Comparison of ENCODE assay signal across 31 mouse cellular contexts in genomic region chr9:106231220-106231619, GRCm38 (mm10). TPM values are rescaled to one million over a fixed set of nuclear protein-coding genes. Genes with fewer than 3 reads are reported as not detected.
A peak's percentile ranks its signal among the peaks of the same experiment; 100 is the strongest.
DNase-seq lines count a peak whose midpoint lies in the region; ATAC-seq and TF ChIP-seq lines count a peak whose summit lies in the region.
"Had no signal": no experiment of that assay in that cellular context is flagged by ENCODE, and none has a peak within 500 bp of the region (broad histone marks: within the 10 kb centered on the region; RNA-seq: fewer than 3 reads in every experiment).

No protein-coding gene starts in this region.

- no peak overlapping the region for H3K4me2 ChIP-seq in CH12.LX (ENCODE audit: insufficient read depth, low read depth, poor library complexity, severe bottlenecking)
- H3K4me2 ChIP-seq in hindbrain, embryonic 11.5 days (replicated peaks; ENCODE audit: low read depth, low read length) = no peak overlapping the region
- H3K4me2 ChIP-seq: embryonic facial prominence, embryonic 13.5 days; forebrain, embryonic 15.5 days; heart, embryonic 15.5 days; hindbrain, embryonic 12.5 days; intestine, embryonic 15.5 days; limb, embryonic 12.5 days; liver, embryonic 12.5 days; midbrain, embryonic 11.5 days; neural tube, embryonic 13.5 days; stomach, embryonic 15.5 days had no signal

- no peak overlapping the region for H3K9ac ChIP-seq in CH12.LX (ENCODE audit: insufficient read depth, low read depth)
- no peak overlapping the region for H3K9ac ChIP-seq in hindbrain, embryonic 11.5 days (ENCODE audit: low read depth, low read length)
- H3K9ac ChIP-seq: embryonic facial prominence, embryonic 13.5 days; forebrain, embryonic 15.5 days; heart, embryonic 15.5 days; hindbrain, embryonic 12.5 days; intestine, embryonic 15.5 days; limb, embryonic 12.5 days; liver, embryonic 12.5 days; liver, postnatal 0 days; neural tube, embryonic 13.5 days; stomach, embryonic 15.5 days had no signal

- H3K79me2 ChIP-seq in CH12.LX (replicated peaks; ENCODE audit: control insufficient read depth, extremely low read depth, insufficient read depth, poor library complexity, severe bottlenecking) = no peaks in the 10 kb centered on the region

- peak; percentile 39 for DNase-seq in adrenal gland, postnatal 10 days
- DNase-seq in adrenal gland, adult 18-20 months (ENCODE audit: low spot score in 2 of 2) = no peak
- DNase-seq in lung, adult 2 months = no peak
- no peak for DNase-seq in lung, postnatal 4 days
- no peak for DNase-seq in CH12.LX (ENCODE audit: extremely low read depth)
- peak; percentile 51 for DNase-seq in lung, postnatal 10 days
- DNase-seq in hindbrain, embryonic 11.5 days (ENCODE audit: low spot score) = no peak
- no peak for DNase-seq in frontal cortex, adult 2 months (ENCODE audit: extremely low spot score in 1 of 2, low spot score in 1 of 2)
- DNase-seq: cerebellum, adult 9-10 months; cerebellum, postnatal 36 days; kidney, adult 8-10 months; kidney, postnatal 10 days; layer of hippocampus, adult 9-11 months; liver, postnatal 0 days; thymus, adult 18-20 months; thymus, postnatal 36 days had no signal

- TF ChIP-seq POLR2A in lung, adult 2 months (IDR thresholded peaks at IDR 0.05; ENCODE audit: borderline replicate concordance, extremely low read depth, low read depth, low read length) = peak; percentile 19; the same call in 1 of the 2 replicates
- no peak for TF ChIP-seq POLR2A in CH12.LX (IDR thresholded peaks at IDR 0.05; ENCODE audit: low read depth, low read length)

- in situ Hi-C loops in CH12.LX (cut with MboI; ENCODE audit: low pct_ligation_motif_present, low pct_unique_long_range_greater_than_20kb, low sequenced_read_pairs) = no loop called here

- ATAC-seq in hindbrain, embryonic 11.5 days (ENCODE audit: low FRiP score) = no peak
- ATAC-seq: forebrain, embryonic 15.5 days; hindbrain, postnatal 0 days; intestine, embryonic 15.5 days; liver, embryonic 12.5 days; liver, postnatal 0 days; midbrain, embryonic 16.5 days; Patski had no signal

- TF ChIP-seq CTCF in lung, adult 2 months (IDR thresholded peaks at IDR 0.05; ENCODE audit: insufficient read depth, low read length) = 0 out of 2 replicates have a peak, but pooled peaks have one; percentile 0
- no peak for TF ChIP-seq CTCF in CH12.LX (conservative IDR thresholded peaks at IDR 0.05 in 1 of 2, IDR thresholded peaks at IDR 0.05 in 1 of 2; ENCODE audit: low read depth in 2 of 2, low read length in 2 of 2)

- H3K4me1 ChIP-seq in lung, adult 2 months (ENCODE audit: control insufficient read depth, insufficient read depth, low read length) = peaks cover 25% of the 10 kb centered on the region
- H3K4me1 ChIP-seq in CH12.LX (ENCODE audit: control insufficient read depth in 1 of 2, insufficient read depth in 2 of 2) = peaks cover 28 to 58% of the 10 kb centered on the region in 2 experiments
- H3K4me1 ChIP-seq in hindbrain, embryonic 11.5 days (replicated peaks; ENCODE audit: control insufficient read depth, insufficient read depth, low read length) = no peaks in the 10 kb centered on the region

- H3K27me3 ChIP-seq in CH12.LX (replicated peaks) = no peaks in the 10 kb centered on the region
- peaks cover 2% of the 10 kb centered on the region; the same call in 1 of the 2 replicates for H3K27me3 ChIP-seq in hindbrain, embryonic 11.5 days (ENCODE audit: control insufficient read depth, insufficient read depth, low read length)
- H3K27me3 ChIP-seq: forebrain, embryonic 15.5 days; heart, embryonic 15.5 days; hindbrain, embryonic 12.5 days; intestine, embryonic 15.5 days; neural tube, embryonic 13.5 days; Patski; stomach, embryonic 15.5 days had no signal

- 48% methylated on average over 7 of the region's 7 CpGs for WGBS in lung, adult 2 months
- 83% methylated on average over 7 of the region's 7 CpGs for WGBS in hindbrain, embryonic 11.5 days

- H3K4me3 ChIP-seq in lung, adult 2 months (replicated peaks; ENCODE audit: extremely low read depth, low read depth, low read length) = no peak overlapping the region
- no peak overlapping the region for H3K4me3 ChIP-seq in CH12.LX (replicated peaks in 1 of 3; ENCODE audit: low read depth in 2 of 3, low read length in 2 of 3, poor library complexity in 1 of 3)
- no peak overlapping the region for H3K4me3 ChIP-seq in hindbrain, embryonic 11.5 days (ENCODE audit: low read depth, low read length)
- H3K4me3 ChIP-seq: embryonic facial prominence, embryonic 13.5 days; forebrain, embryonic 10.5 days; forebrain, embryonic 15.5 days; heart, embryonic 15.5 days; hindbrain, embryonic 12.5 days; intestine, embryonic 15.5 days; limb, embryonic 12.5 days; liver, embryonic 12.5 days; neural tube, embryonic 13.5 days; stomach, embryonic 15.5 days had no signal

- dilution Hi-C loops in CH12.LX (cut with MboI; ENCODE audit: extremely low pct_ligation_motif_present, extremely low pct_unique_long_range_greater_than_20kb, low sequenced_read_pairs) = no loop called here

- peaks cover 12% of the 10 kb centered on the region for H3K9me3 ChIP-seq in CH12.LX (replicated peaks; ENCODE audit: low read length)
- no peaks in the 10 kb centered on the region for H3K9me3 ChIP-seq in hindbrain, embryonic 11.5 days (ENCODE audit: control insufficient read depth, low read length)
- H3K9me3 ChIP-seq: embryonic facial prominence, embryonic 13.5 days; forebrain, embryonic 10.5 days; forebrain, embryonic 15.5 days; heart, embryonic 15.5 days; hindbrain, embryonic 12.5 days; intestine, embryonic 15.5 days; limb, embryonic 12.5 days; liver, embryonic 12.5 days; neural tube, embryonic 13.5 days; stomach, embryonic 15.5 days had no signal

- peak overlapping the region; percentile 8; the same call in 1 of the 2 replicates for H3K27ac ChIP-seq in CH12.LX (ENCODE audit: insufficient read depth, low read depth)
- no peak overlapping the region for H3K27ac ChIP-seq in hindbrain, embryonic 11.5 days (ENCODE audit: low read depth, low read length)
- H3K27ac ChIP-seq: embryonic facial prominence, embryonic 13.5 days; forebrain, embryonic 10.5 days; forebrain, embryonic 15.5 days; hindbrain, embryonic 12.5 days; hindbrain, postnatal 0 days; intestine, embryonic 15.5 days; limb, embryonic 12.5 days; liver, embryonic 12.5 days; neural tube, embryonic 13.5 days had no signal

- TF ChIP-seq RAD21 in CH12.LX (IDR thresholded peaks at IDR 0.05; ENCODE audit: low read depth, low read length) = no peak

- TF ChIP-seq EP300 in CH12.LX (IDR thresholded peaks at IDR 0.05; ENCODE audit: low read length) = no peak

- H3K36me3 ChIP-seq in CH12.LX (replicated peaks in 1 of 2; ENCODE audit: control insufficient read depth in 1 of 2, insufficient read depth in 1 of 2, low read length in 1 of 2) = peaks cover 23 to 61% of the 10 kb centered on the region in 2 experiments
- H3K36me3 ChIP-seq in hindbrain, embryonic 11.5 days (ENCODE audit: control insufficient read depth, insufficient read depth, low read length) = peaks cover 4% of the 10 kb centered on the region

TF ChIP-seq in CH12.LX, 34 proteins besides CTCF, POLR2A, EP300 and RAD21 (continues in another document):
- no peak for TF ChIP-seq ZNF384 (IDR thresholded peaks at IDR 0.05; ENCODE audit: low read depth, low read length)
- TF ChIP-seq BHLHE40 (IDR thresholded peaks at IDR 0.05; ENCODE audit: low read depth, low read length) = no peak
- no peak for TF ChIP-seq NRF1 (IDR thresholded peaks at IDR 0.05; ENCODE audit: low read depth, low read length)

RNA-seq across cellular contexts. Expression of gene Tlr9, which starts 8.8 kb away (rescaled TPM):
- total RNA-seq in adrenal gland, postnatal 10 days (2021) = 1 to 10 TPM; 1.2 to 1.5 TPM
- total RNA-seq in adrenal gland, adult 18-20 months (2021) = under 1 TPM; 0.63 to 0.83 TPM
- polyA plus RNA-seq in lung, adult 2 months (2012; rRNA removed) = 6.0 and 6.4 TPM in 2 replicates
- 1.4 and 1.5 TPM in 2 replicates for total RNA-seq in CH12.LX (2012; rRNA removed)
- 0.54 and 1.0 TPM in 2 replicates for total RNA-seq in CH12.LX (2014; rRNA removed)
- polyA plus RNA-seq in CH12.LX (2012; ENCODE audit: insufficient read length, low read depth) = 9.9 and 12.5 TPM in 2 replicates
- not detected in 2 replicates for polyA plus RNA-seq in hindbrain, embryonic 11.5 days (2014; fragmentation: Nextera tagmentation; extraction: Ambion mirVana)
- polyA plus RNA-seq in frontal cortex, adult 2 months (2012; rRNA removed) = 0.67 and 1.2 TPM in 2 replicates
- total RNA-seq: MEL had no signal
- polyA plus RNA-seq: embryonic facial prominence, embryonic 13.5 days; forebrain, embryonic 10.5 days; forebrain, embryonic 15.5 days; limb, embryonic 12.5 days; midbrain, embryonic 11.5 days; midbrain, embryonic 16.5 days; neural tube, embryonic 13.5 days had no signal

RNA-seq across cellular contexts. Expression of gene Alas1, which starts 17.2 kb away (rescaled TPM):
- 1,000 to 10,000 TPM in 1 of 2 experiments, 100 to 1,000 TPM in 1; 940 to 1,609 TPM for total RNA-seq in adrenal gland, postnatal 10 days (2021)
- total RNA-seq in adrenal gland, adult 18-20 months (2021) = 1,000 to 10,000 TPM; 1,196 to 1,991 TPM
- 443 and 458 TPM in 2 replicates for polyA plus RNA-seq in lung, adult 2 months (2012; rRNA removed)
- 65.1 and 71.9 TPM in 2 replicates for total RNA-seq in CH12.LX (2012; rRNA removed)
- 93.1 and 105 TPM in 2 replicates for total RNA-seq in CH12.LX (2014; rRNA removed)
- 68.2 and 69.6 TPM in 2 replicates for polyA plus RNA-seq in CH12.LX (2012; ENCODE audit: insufficient read length, low read depth)
- polyA plus RNA-seq in hindbrain, embryonic 11.5 days (2014; fragmentation: Nextera tagmentation; extraction: Ambion mirVana) = 83.8 and 84.7 TPM in 2 replicates
- polyA plus RNA-seq in frontal cortex, adult 2 months (2012; rRNA removed) = 122 and 129 TPM in 2 replicates

RNA-seq across cellular contexts. Expression of gene Twf2, which starts 28.3 kb away (rescaled TPM):
- total RNA-seq in adrenal gland, postnatal 10 days (2021) = 10 to 100 TPM; 38.5 to 58.6 TPM
- total RNA-seq in adrenal gland, adult 18-20 months (2021) = 10 to 100 TPM; 41.1 to 78.7 TPM
- 60.9 and 69.0 TPM in 2 replicates for polyA plus RNA-seq in lung, adult 2 months (2012; rRNA removed)
- total RNA-seq in CH12.LX (2012; rRNA removed) (120 and 156 TPM in 2 replicates), CH12.LX (2014; rRNA removed) (177 and 186 TPM in 2 replicates)
- 129 and 131 TPM in 2 replicates for polyA plus RNA-seq in CH12.LX (2012; ENCODE audit: insufficient read length, low read depth)
- polyA plus RNA-seq in hindbrain, embryonic 11.5 days (2014; fragmentation: Nextera tagmentation; extraction: Ambion mirVana) = 57.3 and 59.6 TPM in 2 replicates
- polyA plus RNA-seq in frontal cortex, adult 2 months (2012; rRNA removed) = 65.8 and 66.8 TPM in 2 replicates

RNA-seq across cellular contexts. Expression of gene Ppm1m, which starts 31.7 kb away (rescaled TPM):
- 100 to 1,000 TPM; 119 to 129 TPM for total RNA-seq in adrenal gland, postnatal 10 days (2021)
- total RNA-seq in adrenal gland, adult 18-20 months (2021) = 100 to 1,000 TPM; 105 to 110 TPM
- 60.7 and 67.3 TPM in 2 replicates for polyA plus RNA-seq in lung, adult 2 months (2012; rRNA removed)
- total RNA-seq in CH12.LX (2012; rRNA removed) (86.0 and 103 TPM in 2 replicates), CH12.LX (2014; rRNA removed) (54.7 and 60.1 TPM in 2 replicates)
- polyA plus RNA-seq in CH12.LX (2012; ENCODE audit: insufficient read length, low read depth) = 99.8 and 111 TPM in 2 replicates
- 21.7 TPM in 2 replicates for polyA plus RNA-seq in hindbrain, embryonic 11.5 days (2014; fragmentation: Nextera tagmentation; extraction: Ambion mirVana)
- 32.0 and 35.1 TPM in 2 replicates for polyA plus RNA-seq in frontal cortex, adult 2 months (2012; rRNA removed)

RNA-seq across cellular contexts. Expression of gene Poc1a, which starts 49.6 kb away (rescaled TPM):
- 1 to 10 TPM; 7.3 to 8.8 TPM for total RNA-seq in adrenal gland, postnatal 10 days (2021)
- total RNA-seq in adrenal gland, adult 18-20 months (2021) = 1 to 10 TPM; 3.2 to 4.3 TPM
- 5.7 and 7.9 TPM in 2 replicates for polyA plus RNA-seq in lung, adult 2 months (2012; rRNA removed)
- total RNA-seq in CH12.LX (2012; rRNA removed) (42.7 and 46.7 TPM in 2 replicates), CH12.LX (2014; rRNA removed) (24.2 and 24.5 TPM in 2 replicates)
- polyA plus RNA-seq in CH12.LX (2012; ENCODE audit: insufficient read length, low read depth) = 31.9 and 39.8 TPM in 2 replicates
- polyA plus RNA-seq in hindbrain, embryonic 11.5 days (2014; fragmentation: Nextera tagmentation; extraction: Ambion mirVana) = 27.3 and 27.6 TPM in 2 replicates
- polyA plus RNA-seq in frontal cortex, adult 2 months (2012; rRNA removed) = 24.2 and 25.6 TPM in 2 replicates

Comparison
In these comparisons a context has a peak if more than half of its experiments do, and no peak if none do; other contexts are left out.
1. DNase-seq: peak in adrenal gland, postnatal 10 days (single experiment) and lung, postnatal 10 days (single experiment); none in adrenal gland, adult 18-20 months (0 of 2), lung, adult 2 months (single experiment), lung, postnatal 4 days (0 of 2), CH12.LX (single experiment), hindbrain, embryonic 11.5 days (single experiment) and frontal cortex, adult 2 months (0 of 2).